14 mouse cellular contexts compared by ENCODE assay signal in the genomic region with DNA sequence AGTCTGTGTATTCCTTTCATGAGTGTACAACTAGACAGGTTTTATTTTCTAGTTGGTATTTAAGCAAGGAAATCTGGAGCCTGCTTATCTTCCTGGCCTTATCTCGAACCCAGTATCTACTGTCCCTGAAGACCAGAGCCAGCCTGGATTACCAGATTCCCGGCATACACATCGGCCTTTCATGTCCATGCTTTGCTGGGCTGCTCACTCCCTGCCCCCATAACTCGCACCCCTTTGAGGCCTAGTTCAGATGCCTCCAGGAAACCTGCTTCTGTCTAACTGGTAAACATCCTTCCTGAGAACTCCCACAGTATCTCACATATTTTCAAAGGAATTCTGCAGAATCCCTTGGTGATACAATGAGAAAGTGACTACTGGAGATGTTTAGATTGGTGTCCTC. TPM values are rescaled to one million over a fixed set of nuclear protein-coding genes. Genes with fewer than 3 reads are reported as not detected.
DNase-seq lines count a peak whose midpoint lies in the region; ATAC-seq and TF ChIP-seq lines count a peak whose summit lies in the region.
"Had no signal": no experiment of that assay in that cellular context is flagged by ENCODE, and none has a peak within 500 bp of the region (broad histone marks: within the 10 kb centered on the region; RNA-seq: fewer than 3 reads in every experiment).

No protein-coding gene starts in this region.

- peak overlapping the region; percentile 34 for H3K27ac ChIP-seq in heart, embryonic 13.5 days (replicated peaks)
- no peak overlapping the region for H3K27ac ChIP-seq in heart, adult 2 months
- H3K27ac ChIP-seq in liver, embryonic 11.5 days (ENCODE audit: low read depth, low read length) = peak overlapping the region; percentile 53
- peak overlapping the region; percentile 75 for H3K27ac ChIP-seq in embryonic facial prominence, embryonic 14.5 days (replicated peaks; ENCODE audit: low read depth, low read length)
- H3K27ac ChIP-seq in limb, embryonic 15.5 days = peak overlapping the region; percentile 43

- ATAC-seq in heart, embryonic 13.5 days (ENCODE audit: extremely low read depth, insufficient number of reproducible peaks, low FRiP score, low TSS enrichment) = no peak
- ATAC-seq in liver, embryonic 11.5 days (replicated peaks; ENCODE audit: low FRiP score) = no peak
- ATAC-seq in embryonic facial prominence, embryonic 14.5 days (ENCODE audit: low read depth) = no peak
- no peak for ATAC-seq in limb, embryonic 15.5 days (ENCODE audit: insufficient number of reproducible peaks, low FRiP score, low TSS enrichment, low read depth)
- no peak for ATAC-seq in CD4-positive, CD25-positive, alpha-beta regulatory T cell, adult 4 months

- no peaks in the 10 kb centered on the region for H3K9me3 ChIP-seq in heart, embryonic 13.5 days
- H3K9me3 ChIP-seq in liver, embryonic 11.5 days (ENCODE audit: control insufficient read depth, low read length) = no peaks in the 10 kb centered on the region
- H3K9me3 ChIP-seq in embryonic facial prominence, embryonic 14.5 days (ENCODE audit: control insufficient read depth, low read length) = no peaks in the 10 kb centered on the region
- no peaks in the 10 kb centered on the region for H3K9me3 ChIP-seq in limb, embryonic 15.5 days

- H3K27me3 ChIP-seq in heart, embryonic 13.5 days (replicated peaks) = 0 out of 2 replicates have a peak, but pooled peaks cover 4% of the 10 kb centered on the region
- H3K27me3 ChIP-seq in heart, adult 2 months (ENCODE audit: control insufficient read depth, insufficient read depth, low read length) = no peaks in the 10 kb centered on the region
- H3K27me3 ChIP-seq in liver, embryonic 11.5 days (replicated peaks; ENCODE audit: control insufficient read depth, insufficient read depth, low read length) = no peaks in the 10 kb centered on the region
- H3K27me3 ChIP-seq in embryonic facial prominence, embryonic 14.5 days (replicated peaks; ENCODE audit: control insufficient read depth, insufficient read depth, low read length) = no peaks in the 10 kb centered on the region
- H3K27me3 ChIP-seq in limb, embryonic 15.5 days = no peaks in the 10 kb centered on the region
- H3K27me3 ChIP-seq: CH12.LX had no signal

- peaks cover 26% of the 10 kb centered on the region for H3K4me1 ChIP-seq in heart, embryonic 13.5 days
- H3K4me1 ChIP-seq in heart, adult 2 months (ENCODE audit: control insufficient read depth, insufficient read depth, low read length) = peaks cover 1% of the 10 kb centered on the region
- peaks cover 8% of the 10 kb centered on the region; the same call in 1 of the 2 replicates for H3K4me1 ChIP-seq in liver, embryonic 11.5 days (replicated peaks; ENCODE audit: control insufficient read depth, insufficient read depth, low read length)
- peaks cover 53% of the 10 kb centered on the region for H3K4me1 ChIP-seq in embryonic facial prominence, embryonic 14.5 days (ENCODE audit: control insufficient read depth, insufficient read depth, low read length)
- H3K4me1 ChIP-seq in limb, embryonic 15.5 days = peaks cover 28% of the 10 kb centered on the region

- no peak for DNase-seq in heart, adult 2 months
- DNase-seq in liver, embryonic 11.5 days (ENCODE audit: low spot score) = no peak
- DNase-seq in liver = no peak
- DNase-seq in embryonic facial prominence, embryonic 14.5 days (ENCODE audit: low spot score) = no peak
- DNase-seq in left cerebral cortex, postnatal 4 days = no peak
- DNase-seq: kidney, postnatal 14 days; thymus, postnatal 36 days had no signal

- TF ChIP-seq EP300 in heart, adult 2 months (IDR thresholded peaks at IDR 0.05; ENCODE audit: insufficient read depth, low read depth, low read length) = no peak

- H3K4me2 ChIP-seq in heart, embryonic 13.5 days = no peak overlapping the region
- H3K4me2 ChIP-seq in liver, embryonic 11.5 days = no peak overlapping the region
- H3K4me2 ChIP-seq in embryonic facial prominence, embryonic 14.5 days (ENCODE audit: low read depth, low read length) = no peak overlapping the region
- no peak overlapping the region for H3K4me2 ChIP-seq in limb, embryonic 15.5 days

- H3K36me3 ChIP-seq in heart, embryonic 13.5 days = no peaks in the 10 kb centered on the region
- no peaks in the 10 kb centered on the region for H3K36me3 ChIP-seq in heart, adult 2 months (ENCODE audit: control insufficient read depth, insufficient read depth, low read length)
- H3K36me3 ChIP-seq in liver, embryonic 11.5 days (ENCODE audit: control insufficient read depth, insufficient read depth, low read length) = no peaks in the 10 kb centered on the region
- H3K36me3 ChIP-seq in embryonic facial prominence, embryonic 14.5 days (ENCODE audit: control insufficient read depth, insufficient read depth, low read length) = no peaks in the 10 kb centered on the region
- no peaks in the 10 kb centered on the region for H3K36me3 ChIP-seq in limb, embryonic 15.5 days

- H3K4me3 ChIP-seq in heart, embryonic 13.5 days = no peak overlapping the region
- H3K4me3 ChIP-seq in heart, adult 2 months = no peak overlapping the region
- H3K4me3 ChIP-seq in liver, embryonic 11.5 days (ENCODE audit: low read depth, low read length) = no peak overlapping the region
- no peak overlapping the region for H3K4me3 ChIP-seq in embryonic facial prominence, embryonic 14.5 days (ENCODE audit: low read depth, low read length)
- H3K4me3 ChIP-seq in limb, embryonic 15.5 days = no peak overlapping the region

- no peak for TF ChIP-seq POLR2A in heart, adult 2 months (IDR thresholded peaks at IDR 0.05; ENCODE audit: insufficient read depth, low read depth, low read length)

- WGBS in heart, embryonic 13.5 days = 10% methylated on average over 4 of the region's 4 CpGs
- 36% methylated on average over 4 of the region's 4 CpGs for WGBS in heart, adult 2 months
- 34% methylated on average over 4 of the region's 4 CpGs for WGBS in liver, embryonic 11.5 days
- 28% methylated on average over 4 of the region's 4 CpGs for WGBS in embryonic facial prominence, embryonic 14.5 days
- WGBS in limb, embryonic 15.5 days = 46% methylated on average over 4 of the region's 4 CpGs

- no peak for TF ChIP-seq CTCF in heart, adult 2 months (IDR thresholded peaks at IDR 0.05)

- H3K79me2 ChIP-seq in heart, adult 2 months (replicated peaks; ENCODE audit: control insufficient read depth, insufficient read depth, low read length) = no peaks in the 10 kb centered on the region

- H3K9ac ChIP-seq in heart, embryonic 13.5 days = no peak overlapping the region
- H3K9ac ChIP-seq in heart, adult 2 months (ENCODE audit: low read depth, low read length) = no peak overlapping the region
- no peak overlapping the region for H3K9ac ChIP-seq in liver, embryonic 11.5 days (ENCODE audit: low read depth, low read length)
- no peak overlapping the region for H3K9ac ChIP-seq in embryonic facial prominence, embryonic 14.5 days (ENCODE audit: low read depth, low read length)
- H3K9ac ChIP-seq in limb, embryonic 15.5 days = no peak overlapping the region

- intact Hi-C loops in heart, adult 2 months (cut with DNase I) = no loop called here
- intact Hi-C loops in left cerebral cortex, postnatal 4 days (cut with DNase I) = no loop called here

RNA-seq across cellular contexts. Expression of a gene that starts 26.3 kb away (rescaled TPM):
- polyA plus RNA-seq in heart, embryonic 13.5 days (2015; fragmentation: Nextera tagmentation; extraction: Ambion mirVana) = 2.1 and 3.9 TPM in 2 replicates
- under 1 TPM in 1 of 2 experiments, not detected in 1; 0.14 TPM for total RNA-seq in heart, adult 2 months (2021)
- polyA plus RNA-seq in heart, adult 2 months (2012; rRNA removed) = 0.21 and 0.44 TPM in 2 replicates
- 0.69 and 1.0 TPM in 2 replicates for polyA plus RNA-seq in liver, embryonic 11.5 days (2014; fragmentation: Nextera tagmentation; extraction: Ambion mirVana)
- polyA plus RNA-seq in embryonic facial prominence, embryonic 14.5 days (2014; fragmentation: Nextera tagmentation; extraction: Ambion mirVana) = 1.3 and 1.7 TPM in 2 replicates
- 1.7 and 1.9 TPM in 2 replicates for polyA plus RNA-seq in limb, embryonic 15.5 days (2015; fragmentation: Nextera tagmentation; extraction: Ambion mirVana)
- not detected for polyA plus RNA-seq in CD4-positive, CD25-positive, alpha-beta regulatory T cell, adult 4 months (2017; shearing (Covaris generic))
- total RNA-seq in left cerebral cortex, postnatal 4 days (2021) = not detected
- total RNA-seq: CH12.LX; megakaryocyte, adult 5-6 weeks had no signal
- polyA plus RNA-seq: cortical plate, adult 2 months had no signal

RNA-seq across cellular contexts. Expression of a gene that starts 28.3 kb away (rescaled TPM):
- polyA plus RNA-seq in heart, embryonic 13.5 days (2015; fragmentation: Nextera tagmentation; extraction: Ambion mirVana) = 11.0 and 12.2 TPM in 2 replicates
- 1 to 10 TPM; 1.3 to 1.4 TPM for total RNA-seq in heart, adult 2 months (2021)
- 1.9 and 2.3 TPM in 2 replicates for polyA plus RNA-seq in heart, adult 2 months (2012; rRNA removed)
- polyA plus RNA-seq in liver, embryonic 11.5 days (2014; fragmentation: Nextera tagmentation; extraction: Ambion mirVana) = 12.0 and 14.3 TPM in 2 replicates
- 38.6 and 44.3 TPM in 2 replicates for polyA plus RNA-seq in embryonic facial prominence, embryonic 14.5 days (2014; fragmentation: Nextera tagmentation; extraction: Ambion mirVana)
- polyA plus RNA-seq in limb, embryonic 15.5 days (2015; fragmentation: Nextera tagmentation; extraction: Ambion mirVana) = 28.6 and 46.4 TPM in 2 replicates
- polyA plus RNA-seq in CD4-positive, CD25-positive, alpha-beta regulatory T cell, adult 4 months (2017; shearing (Covaris generic)) = 10 to 100 TPM; 11.3 to 12.6 TPM
- 10 to 100 TPM in 1 of 2 experiments, 1 to 10 TPM in 1; 7.4 to 10.9 TPM for total RNA-seq in left cerebral cortex, postnatal 4 days (2021)

RNA-seq across cellular contexts. Expression of a gene that starts 54.5 kb away (rescaled TPM):
- 0.90 and 0.97 TPM in 2 replicates for polyA plus RNA-seq in heart, embryonic 13.5 days (2015; fragmentation: Nextera tagmentation; extraction: Ambion mirVana)
- total RNA-seq in heart, adult 2 months (2021) = not detected
- polyA plus RNA-seq in heart, adult 2 months (2012; rRNA removed) = not detected in 2 replicates
- polyA plus RNA-seq in liver, embryonic 11.5 days (2014; fragmentation: Nextera tagmentation; extraction: Ambion mirVana) = 0.14 TPM in 1 of 2 replicates, not detected in the other
- 0.92 and 1.3 TPM in 2 replicates for polyA plus RNA-seq in embryonic facial prominence, embryonic 14.5 days (2014; fragmentation: Nextera tagmentation; extraction: Ambion mirVana)
- 0.27 and 0.83 TPM in 2 replicates for polyA plus RNA-seq in limb, embryonic 15.5 days (2015; fragmentation: Nextera tagmentation; extraction: Ambion mirVana)
- polyA plus RNA-seq in CD4-positive, CD25-positive, alpha-beta regulatory T cell, adult 4 months (2017; shearing (Covaris generic)) = not detected
- total RNA-seq in left cerebral cortex, postnatal 4 days (2021) = not detected
- total RNA-seq: CH12.LX; megakaryocyte, adult 5-6 weeks had no signal
- polyA plus RNA-seq: spleen, adult 2 months had no signal

RNA-seq across cellular contexts. Expression of a gene that starts 58.1 kb away (rescaled TPM):
- polyA plus RNA-seq in heart, embryonic 13.5 days (2015; fragmentation: Nextera tagmentation; extraction: Ambion mirVana) = 2,537 and 2,584 TPM in 2 replicates
- total RNA-seq in heart, adult 2 months (2021) = 1 to 10 TPM; 6.2 to 8.3 TPM
- polyA plus RNA-seq in heart, adult 2 months (2012; rRNA removed) = 19.5 and 28.1 TPM in 2 replicates
- 800 and 828 TPM in 2 replicates for polyA plus RNA-seq in liver, embryonic 11.5 days (2014; fragmentation: Nextera tagmentation; extraction: Ambion mirVana)
- polyA plus RNA-seq in embryonic facial prominence, embryonic 14.5 days (2014; fragmentation: Nextera tagmentation; extraction: Ambion mirVana) = 2,046 and 2,257 TPM in 2 replicates
- 1,721 and 1,971 TPM in 2 replicates for polyA plus RNA-seq in limb, embryonic 15.5 days (2015; fragmentation: Nextera tagmentation; extraction: Ambion mirVana)
- polyA plus RNA-seq in CD4-positive, CD25-positive, alpha-beta regulatory T cell, adult 4 months (2017; shearing (Covaris generic)) = 1 to 10 TPM; 1.2 to 1.6 TPM
- total RNA-seq in left cerebral cortex, postnatal 4 days (2021) = 100 to 1,000 TPM; 104 to 155 TPM
